Mouse (Mus musculus): ENCODE results near the gene Uchl5.

- no peak for TF ChIP-seq CTCF (IDR thresholded peaks at IDR 0.05; ENCODE audit: extremely low read depth, insufficient read depth, insufficient read length, insufficient replicate concordance)
- TF ChIP-seq POLR2A (IDR thresholded peaks at IDR 0.05; ENCODE audit: low read depth, low read length): no peak
Measured at GRCm38 (mm10) chr1:143803537-143803936, 26.5 kb downstream of the Uchl5 start.
